12 mouse cellular contexts compared by ENCODE assay signal in the genomic region with DNA sequence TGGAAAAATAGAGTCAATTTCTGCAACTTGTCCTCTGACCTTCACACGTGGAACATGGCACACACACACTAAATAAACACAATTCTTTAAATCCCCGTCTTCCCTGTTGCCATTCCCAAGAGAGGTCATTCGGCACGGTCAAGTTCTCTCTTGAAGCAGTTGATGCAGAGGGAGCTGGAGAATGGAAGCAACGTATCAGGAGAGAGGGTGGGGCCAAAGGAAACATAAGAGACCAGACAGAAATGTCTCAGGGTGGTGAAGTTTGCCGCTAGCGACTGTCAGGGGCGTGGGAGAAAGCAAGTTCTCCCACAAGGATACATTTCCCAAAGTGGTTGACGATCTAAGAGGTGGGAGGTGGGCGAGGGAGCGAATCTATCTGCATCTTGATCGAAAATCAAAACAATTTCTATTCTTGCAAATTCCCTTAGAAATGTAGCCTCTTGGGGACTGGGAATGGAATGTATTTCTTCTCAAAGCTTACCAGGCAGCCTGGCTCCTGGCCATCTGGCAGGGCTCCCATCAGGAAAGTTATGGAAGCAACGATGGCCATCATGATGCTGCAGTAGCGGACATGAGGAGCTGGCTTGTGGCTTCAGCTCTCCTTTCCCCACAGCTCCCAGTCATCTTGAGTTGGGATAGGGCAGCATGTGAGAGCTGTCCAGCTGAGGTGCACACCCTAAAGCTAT. TPM values are rescaled to one million over a fixed set of nuclear protein-coding genes. Genes with fewer than 3 reads are reported as not detected.
DNase-seq lines count a peak whose midpoint lies in the region; ATAC-seq and TF ChIP-seq lines count a peak whose summit lies in the region.
"Had no signal": no experiment of that assay in that cellular context is flagged by ENCODE, and none has a peak within 500 bp of the region (broad histone marks: within the 10 kb centered on the region; RNA-seq: fewer than 3 reads in every experiment).

No protein-coding gene starts in this region.

- H3K9ac ChIP-seq in forebrain, postnatal 0 days, result no peak overlapping the region
- no peak overlapping the region for H3K9ac ChIP-seq in midbrain, embryonic 14.5 days (replicated peaks; ENCODE audit: low read length)
- no peak overlapping the region for H3K9ac ChIP-seq in midbrain, embryonic 13.5 days (replicated peaks)
- no peak overlapping the region for H3K9ac ChIP-seq in hindbrain, embryonic 13.5 days
- H3K9ac ChIP-seq: forebrain, embryonic 12.5 days; heart, embryonic 15.5 days had no signal

- WGBS in forebrain, postnatal 0 days, result 74% methylated on average over 14 of the region's 14 CpGs
- 89% methylated on average over 14 of the region's 14 CpGs for WGBS in forebrain, embryonic 10.5 days
- WGBS in midbrain, embryonic 14.5 days, result 84% methylated on average over 14 of the region's 14 CpGs
- WGBS in midbrain, embryonic 13.5 days, result 87% methylated on average over 14 of the region's 14 CpGs
- WGBS in hindbrain, embryonic 13.5 days, result 86% methylated on average over 14 of the region's 14 CpGs

- H3K4me2 ChIP-seq in forebrain, postnatal 0 days (ENCODE audit: low read depth), result no peak overlapping the region
- H3K4me2 ChIP-seq in midbrain, embryonic 14.5 days (ENCODE audit: low read length), result no peak overlapping the region
- no peak overlapping the region for H3K4me2 ChIP-seq in midbrain, embryonic 13.5 days (replicated peaks)
- H3K4me2 ChIP-seq in hindbrain, embryonic 13.5 days, result no peak overlapping the region
- H3K4me2 ChIP-seq: forebrain, embryonic 12.5 days; heart, embryonic 15.5 days had no signal

- TF ChIP-seq CTCF in forebrain, postnatal 0 days (IDR thresholded peaks at IDR 0.05; ENCODE audit: low read depth), result no peak

- intact Hi-C loops in left cerebral cortex, postnatal 4 days (cut with DNase I), result no loop called here
- intact Hi-C loops in heart, postnatal 10 days (cut with DNase I), result no loop called here

- H3K4me3 ChIP-seq in forebrain, postnatal 0 days (ENCODE audit: low read depth, low read length), result no peak overlapping the region
- no peak overlapping the region for H3K4me3 ChIP-seq in forebrain, embryonic 10.5 days
- H3K4me3 ChIP-seq in midbrain, embryonic 14.5 days (replicated peaks; ENCODE audit: low read depth, low read length), result no peak overlapping the region
- no peak overlapping the region for H3K4me3 ChIP-seq in midbrain, embryonic 13.5 days (replicated peaks)
- H3K4me3 ChIP-seq in hindbrain, embryonic 13.5 days, result no peak overlapping the region
- H3K4me3 ChIP-seq: forebrain, embryonic 12.5 days; heart, embryonic 15.5 days had no signal

- no peaks in the 10 kb centered on the region for H3K36me3 ChIP-seq in forebrain, postnatal 0 days (ENCODE audit: insufficient read depth)
- H3K36me3 ChIP-seq in forebrain, embryonic 10.5 days (replicated peaks), result no peaks in the 10 kb centered on the region
- H3K36me3 ChIP-seq in midbrain, embryonic 14.5 days (ENCODE audit: control insufficient read depth, insufficient read depth, low read length), result no peaks in the 10 kb centered on the region
- H3K36me3 ChIP-seq in midbrain, embryonic 13.5 days, result no peaks in the 10 kb centered on the region
- H3K36me3 ChIP-seq in hindbrain, embryonic 13.5 days, result no peaks in the 10 kb centered on the region
- H3K36me3 ChIP-seq: forebrain, embryonic 12.5 days; heart, embryonic 15.5 days had no signal

- H3K27ac ChIP-seq in forebrain, postnatal 0 days (ENCODE audit: low read depth, low read length), result no peak overlapping the region
- H3K27ac ChIP-seq in forebrain, embryonic 10.5 days, result no peak overlapping the region
- H3K27ac ChIP-seq in midbrain, embryonic 14.5 days (replicated peaks; ENCODE audit: low read depth, low read length), result no peak overlapping the region
- no peak overlapping the region for H3K27ac ChIP-seq in midbrain, embryonic 13.5 days
- H3K27ac ChIP-seq in hindbrain, embryonic 13.5 days, result no peak overlapping the region
- H3K27ac ChIP-seq: forebrain, embryonic 12.5 days; heart, embryonic 15.5 days had no signal

- DNase-seq in forebrain, postnatal 0 days, result peak; percentile 60
- DNase-seq in forebrain, embryonic 10.5 days (ENCODE audit: extremely low spot score, low spot score), result no peak
- DNase-seq in midbrain, embryonic 14.5 days, result peak; percentile 25
- DNase-seq in left cerebral cortex, postnatal 4 days, result peak; percentile 42
- peak; percentile 47 for DNase-seq in telencephalon, adult 2 months (ENCODE audit: low read depth, low spot score)
- DNase-seq in heart, postnatal 10 days, result no peak
- DNase-seq: liver had no signal

- H3K4me1 ChIP-seq in forebrain, postnatal 0 days (ENCODE audit: insufficient read depth), result no peaks in the 10 kb centered on the region
- H3K4me1 ChIP-seq in forebrain, embryonic 10.5 days, result no peaks in the 10 kb centered on the region
- no peaks in the 10 kb centered on the region for H3K4me1 ChIP-seq in midbrain, embryonic 14.5 days (ENCODE audit: control insufficient read depth, insufficient read depth, low read length)
- no peaks in the 10 kb centered on the region for H3K4me1 ChIP-seq in midbrain, embryonic 13.5 days (replicated peaks)
- no peaks in the 10 kb centered on the region for H3K4me1 ChIP-seq in hindbrain, embryonic 13.5 days (replicated peaks)
- H3K4me1 ChIP-seq: forebrain, embryonic 12.5 days had no signal

- no peaks in the 10 kb centered on the region; the same call in 1 of the 2 replicates for H3K27me3 ChIP-seq in forebrain, postnatal 0 days (ENCODE audit: insufficient read depth, low read length)
- H3K27me3 ChIP-seq in forebrain, embryonic 10.5 days (ENCODE audit: poor library complexity, severe bottlenecking), result no peaks in the 10 kb centered on the region
- no peaks in the 10 kb centered on the region for H3K27me3 ChIP-seq in midbrain, embryonic 14.5 days (ENCODE audit: control insufficient read depth, insufficient read depth, low read length)
- H3K27me3 ChIP-seq in midbrain, embryonic 13.5 days, result no peaks in the 10 kb centered on the region
- H3K27me3 ChIP-seq in hindbrain, embryonic 13.5 days, result no peaks in the 10 kb centered on the region
- H3K27me3 ChIP-seq: heart, embryonic 15.5 days had no signal

- ATAC-seq in forebrain, postnatal 0 days, result no peak
- no peak for ATAC-seq in midbrain, embryonic 14.5 days (ENCODE audit: low FRiP score, low TSS enrichment)
- ATAC-seq in midbrain, embryonic 13.5 days, result no peak
- ATAC-seq in hindbrain, embryonic 13.5 days (ENCODE audit: low FRiP score), result no peak
- ATAC-seq: midbrain, embryonic 16.5 days had no signal

- no peaks in the 10 kb centered on the region for H3K9me3 ChIP-seq in forebrain, postnatal 0 days (ENCODE audit: low read length)
- no peaks in the 10 kb centered on the region for H3K9me3 ChIP-seq in forebrain, embryonic 10.5 days
- no peaks in the 10 kb centered on the region for H3K9me3 ChIP-seq in midbrain, embryonic 14.5 days (ENCODE audit: control insufficient read depth, low read length)
- no peaks in the 10 kb centered on the region for H3K9me3 ChIP-seq in midbrain, embryonic 13.5 days
- no peaks in the 10 kb centered on the region for H3K9me3 ChIP-seq in hindbrain, embryonic 13.5 days
- H3K9me3 ChIP-seq: forebrain, embryonic 12.5 days; heart, embryonic 15.5 days had no signal

RNA-seq across cellular contexts. Expression of a gene that starts 8.8 kb away (rescaled TPM):
- 7.0 and 14.2 TPM in 2 replicates for total RNA-seq in forebrain, postnatal 0 days (2014; rRNA removed)
- 14.7 and 19.6 TPM in 2 replicates for polyA plus RNA-seq in forebrain, postnatal 0 days (2015; fragmentation: Nextera tagmentation; extraction: Ambion mirVana)
- 1.3 TPM in 2 replicates for polyA plus RNA-seq in forebrain, embryonic 10.5 days (2016; fragmentation: Nextera tagmentation; extraction: Ambion mirVana)
- polyA plus RNA-seq in midbrain, embryonic 14.5 days (2014; fragmentation: Nextera tagmentation; extraction: Ambion mirVana), result 0.31 and 6.4 TPM in 2 replicates
- polyA plus RNA-seq in midbrain, embryonic 13.5 days (2015; fragmentation: Nextera tagmentation; extraction: Ambion mirVana), result 5.5 and 5.7 TPM in 2 replicates
- 10 to 100 TPM; 19.0 to 20.0 TPM for total RNA-seq in left cerebral cortex, postnatal 4 days (2021)
- polyA plus RNA-seq in hindbrain, embryonic 13.5 days (2015; fragmentation: Nextera tagmentation; extraction: Ambion mirVana), result 7.3 and 7.6 TPM in 2 replicates
- 10 to 100 TPM; 18.1 to 25.8 TPM for total RNA-seq in heart, postnatal 10 days (2021)

RNA-seq across cellular contexts. Expression of a gene that starts 50.6 kb away (rescaled TPM):
- 9.2 and 11.9 TPM in 2 replicates for total RNA-seq in forebrain, postnatal 0 days (2014; rRNA removed)
- polyA plus RNA-seq in forebrain, postnatal 0 days (2015; fragmentation: Nextera tagmentation; extraction: Ambion mirVana), result 10.1 and 12.0 TPM in 2 replicates
- polyA plus RNA-seq in forebrain, embryonic 10.5 days (2016; fragmentation: Nextera tagmentation; extraction: Ambion mirVana), result 64.6 and 68.6 TPM in 2 replicates
- 34.2 and 61.1 TPM in 2 replicates for polyA plus RNA-seq in midbrain, embryonic 14.5 days (2014; fragmentation: Nextera tagmentation; extraction: Ambion mirVana)
- 109 and 110 TPM in 2 replicates for polyA plus RNA-seq in midbrain, embryonic 13.5 days (2015; fragmentation: Nextera tagmentation; extraction: Ambion mirVana)
- 1 to 10 TPM; 7.9 to 8.1 TPM for total RNA-seq in left cerebral cortex, postnatal 4 days (2021)
- 57.4 and 63.4 TPM in 2 replicates for polyA plus RNA-seq in hindbrain, embryonic 13.5 days (2015; fragmentation: Nextera tagmentation; extraction: Ambion mirVana)
- total RNA-seq in heart, postnatal 10 days (2021), result 10 to 100 TPM; 30.3 to 32.9 TPM

Comparison
In these comparisons a context has a peak if more than half of its experiments do, and no peak if none do; other contexts are left out.
1. DNase-seq: peak in forebrain, postnatal 0 days (single experiment), midbrain, embryonic 14.5 days (single experiment), left cerebral cortex, postnatal 4 days (single experiment) and telencephalon, adult 2 months (single experiment); none in forebrain, embryonic 10.5 days (single experiment) and heart, postnatal 10 days (0 of 2).